Mouse (Mus musculus): ENCODE results near the gene Uroc1.

Gene Uroc1

DNA sequence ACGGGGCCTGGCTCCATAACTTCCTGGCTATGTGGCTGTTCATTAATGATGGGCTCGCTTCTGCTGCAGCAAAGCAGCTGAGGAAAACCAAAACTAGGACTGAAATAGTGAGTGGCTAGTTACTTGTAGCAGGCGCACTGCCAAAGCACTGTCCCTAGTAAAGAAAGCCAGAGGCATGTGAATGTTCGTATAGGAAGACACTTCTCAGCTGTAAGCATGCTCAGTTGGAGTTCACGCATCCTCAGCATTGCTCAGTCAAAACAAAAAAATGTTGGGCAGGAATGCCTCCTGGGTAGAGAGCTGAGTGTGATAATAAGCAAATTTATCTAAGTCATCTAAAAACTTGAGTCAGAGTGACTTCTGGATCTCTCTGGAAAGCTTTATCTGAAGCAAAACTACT, 25.1 kb downstream of the Uroc1 start:
- no peak for DNase-seq

DNA sequence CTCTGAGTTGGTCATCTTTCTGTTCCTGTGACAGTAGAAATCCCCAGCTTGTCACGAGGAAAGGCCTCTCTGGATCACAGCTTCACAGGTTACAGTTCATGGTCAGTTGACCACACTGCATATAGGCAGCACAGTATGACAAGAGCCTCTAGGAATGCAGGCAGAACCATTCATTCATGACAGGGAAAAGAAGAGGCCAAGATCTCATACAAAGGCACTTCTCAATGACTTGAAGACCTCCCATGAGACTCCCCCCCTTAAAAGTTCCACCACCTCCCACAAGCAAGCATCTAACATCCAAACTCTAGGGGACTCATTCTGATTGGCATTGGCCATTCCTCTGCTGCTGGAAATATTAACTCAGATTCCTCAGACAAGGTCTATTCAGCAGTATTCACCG, 26.4 kb downstream of the Uroc1 start:
- no peak for DNase-seq

- DNase-seq: peak; percentile 61 to 70
These were observed 27.1 kb downstream of the Uroc1 start for GRCm38 (mm10) chr6:90360024-90360781.

DNA sequence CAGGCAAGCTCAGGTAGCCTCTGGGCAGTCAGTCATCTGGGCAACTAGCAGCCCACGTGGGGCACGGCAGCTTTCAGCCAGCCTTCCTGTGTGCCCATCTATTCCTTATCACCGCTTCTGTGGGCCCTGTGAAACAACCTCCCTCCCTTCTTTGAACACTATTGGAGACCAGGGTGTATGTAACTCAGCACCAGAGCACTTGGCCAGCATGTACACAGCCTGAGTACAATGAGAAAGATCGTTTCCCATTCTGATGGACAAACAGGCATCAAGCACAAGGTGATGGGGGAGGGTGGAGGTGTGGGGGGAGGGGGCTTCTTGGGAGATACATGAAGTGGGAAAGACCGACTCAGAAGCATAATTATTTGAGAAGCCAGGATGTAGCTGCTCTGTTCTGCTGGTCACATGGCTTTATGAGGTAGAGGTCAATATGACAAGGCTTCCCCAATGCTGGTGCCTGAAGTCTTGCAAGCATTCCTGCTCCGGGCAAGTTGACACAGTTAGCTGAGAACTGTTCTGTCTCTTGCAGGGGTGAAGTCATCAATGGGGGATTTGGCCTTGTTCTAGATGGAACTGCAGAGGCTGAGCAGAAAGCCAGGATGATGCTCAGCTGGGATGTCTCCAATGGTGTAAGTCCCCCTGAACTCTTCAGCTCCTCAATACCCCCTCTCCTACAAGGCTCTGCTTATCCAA, 28.0 kb downstream of the Uroc1 start:
- DNase-seq: peak in 1 of 2 experiments; percentile 16

DNA sequence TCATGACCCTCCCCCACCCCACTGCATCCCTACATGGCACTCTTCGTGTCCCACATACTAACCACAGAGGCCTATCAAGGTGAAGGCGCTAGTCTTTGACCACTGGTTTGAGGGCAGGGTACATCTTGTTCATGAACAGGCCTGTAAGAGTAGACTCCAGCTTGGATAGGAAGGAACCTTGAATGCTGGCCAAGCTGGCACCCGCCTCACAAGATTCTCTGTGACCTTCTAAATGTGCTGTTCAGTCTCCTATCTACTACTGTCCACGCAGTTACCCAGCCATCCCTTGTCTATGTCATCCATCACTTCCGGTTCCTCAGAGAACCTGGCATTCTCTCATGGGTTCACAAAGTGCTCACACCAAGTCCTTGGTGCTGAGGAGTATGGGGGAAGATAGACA, 30.2 kb downstream of the Uroc1 start:
- DNase-seq: peak in 1 of 2 experiments; percentile 15

DNA sequence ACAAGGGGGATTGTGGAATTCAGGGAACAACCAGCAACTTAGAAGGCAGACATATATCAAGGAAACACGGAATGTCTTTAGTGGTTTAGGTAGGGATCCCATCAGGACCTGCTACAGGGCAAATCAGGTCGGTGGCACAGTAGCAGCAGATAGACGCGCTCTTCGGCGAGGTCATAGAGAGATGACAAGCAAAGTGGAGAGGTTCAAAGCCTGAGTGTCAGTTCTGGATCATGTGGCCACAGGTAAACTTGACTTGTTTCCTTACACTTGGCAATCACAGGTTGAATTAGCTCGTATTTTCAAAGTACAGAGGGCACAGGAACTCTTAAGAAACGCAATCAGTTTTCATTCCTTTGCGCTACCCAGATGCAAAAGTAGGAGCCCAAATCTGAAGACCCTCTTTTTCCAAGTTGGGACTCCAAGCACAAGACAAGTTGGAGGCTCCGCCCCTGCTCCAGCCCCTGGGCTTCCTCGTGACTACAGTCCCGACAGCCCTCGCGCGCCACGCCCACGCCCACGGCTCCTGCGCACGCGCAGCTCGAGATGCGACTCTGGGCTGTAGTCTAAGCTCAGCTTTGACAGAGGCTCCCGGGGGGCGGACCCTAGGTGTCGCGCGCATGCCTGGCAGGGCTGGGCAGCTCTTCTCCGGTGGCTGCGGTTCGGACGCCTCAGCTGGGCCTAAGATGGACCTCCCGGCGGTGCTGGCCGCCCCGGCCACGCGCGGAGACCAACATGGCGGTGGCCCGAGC, 36.1 kb downstream of the Uroc1 start, which contains the start of gene Zxdc:
Gene Zxdc, plus strand, starts transcription at position 517 of the 749 bp plus-strand sequence.
- DNase-seq: peak; percentile 99 to 100

DNA sequence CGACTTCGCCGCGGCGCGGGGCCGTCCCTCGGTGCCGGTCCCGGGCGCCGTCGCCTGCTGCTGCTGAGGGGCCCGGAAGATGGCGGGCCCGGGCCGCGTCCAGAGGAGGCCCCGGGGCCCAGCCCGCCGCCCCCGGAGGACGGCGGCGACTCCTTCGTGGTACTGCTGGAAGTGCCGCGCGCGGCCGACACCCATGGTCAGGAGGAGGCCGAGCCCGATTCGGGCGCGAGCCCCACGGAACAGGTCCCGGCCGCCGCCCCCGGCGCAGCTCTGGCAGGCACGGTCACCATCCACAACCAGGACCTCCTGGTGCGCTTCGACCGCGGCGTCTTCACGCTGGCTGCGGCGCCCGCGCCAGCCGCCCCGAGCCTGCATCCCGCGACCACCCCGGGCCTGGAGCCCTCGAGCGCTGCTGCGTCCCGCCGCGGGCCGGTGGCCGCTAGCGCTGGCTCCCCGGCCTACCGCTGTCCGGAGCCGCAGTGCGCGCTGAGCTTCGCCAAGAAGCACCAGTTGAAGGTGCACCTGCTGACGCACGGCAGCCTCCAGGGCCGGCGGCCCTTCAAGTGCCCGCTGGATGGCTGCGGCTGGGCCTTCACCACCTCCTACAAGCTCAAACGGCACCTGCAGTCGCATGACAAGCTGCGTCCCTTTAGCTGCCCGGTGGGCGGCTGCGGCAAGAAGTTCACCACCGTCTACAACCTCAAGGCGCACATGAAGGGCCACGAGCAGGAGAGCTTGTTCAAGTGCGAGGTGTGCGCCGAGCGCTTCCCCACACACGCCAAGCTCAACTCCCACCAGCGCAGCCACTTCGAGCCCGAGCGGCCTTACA, 36.9 kb downstream of the Uroc1 start:
- DNase-seq: peak; percentile 69 to 72

- peak in 1 of 2 experiments; percentile 25 for DNase-seq
These were observed 41.6 kb downstream of the Uroc1 start for GRCm38 (mm10) chr6:90374647-90375046.

GRCm38 (mm10) chr6:90377708-90378107, 44.6 kb downstream of the Uroc1 start:
- DNase-seq: no peak

GRCm38 (mm10) chr6:90381465-90381864, 48.4 kb downstream of the Uroc1 start:
- DNase-seq: no peak

DNA sequence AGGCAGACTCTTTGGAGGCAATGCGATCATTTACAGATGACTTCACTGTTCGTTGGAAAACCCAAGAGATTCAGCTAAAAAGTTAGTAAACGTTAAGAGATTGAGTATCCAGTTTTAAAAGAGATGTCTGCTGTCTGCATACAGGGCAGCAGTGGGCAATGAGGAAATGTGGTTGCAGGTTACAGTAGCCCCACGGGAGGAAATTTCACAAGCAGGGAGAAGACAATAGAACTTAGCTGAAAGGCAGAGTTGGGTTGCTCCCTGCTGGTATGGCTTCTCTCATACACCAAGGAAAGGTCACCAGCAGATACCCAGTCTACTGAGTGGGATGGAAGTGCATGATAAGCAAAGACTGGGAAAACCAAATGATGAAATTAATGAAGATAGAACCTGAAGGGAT, 57.5 kb downstream of the Uroc1 start:
- no peak for DNase-seq

DNA sequence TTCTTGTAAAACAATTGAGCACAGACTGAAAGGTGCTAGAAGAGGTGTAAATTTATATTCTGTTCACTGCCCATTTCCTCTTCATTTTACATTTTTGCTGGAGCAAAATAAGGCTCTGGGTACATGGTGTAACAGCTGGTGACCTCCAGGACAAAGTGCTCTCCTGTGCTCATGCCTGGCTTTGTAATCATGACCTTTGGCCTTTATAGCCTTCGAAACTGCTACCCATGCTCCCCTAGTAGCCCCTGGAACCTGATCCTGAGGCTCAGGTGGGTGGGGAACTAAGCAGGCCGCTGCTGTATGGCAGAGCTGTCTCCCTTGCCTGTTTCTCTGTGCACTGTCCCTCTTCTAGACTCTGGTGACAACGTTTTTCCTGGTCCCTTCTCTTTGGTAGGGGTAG, 60.9 kb downstream of the Uroc1 start:
- no peak for DNase-seq

DNA sequence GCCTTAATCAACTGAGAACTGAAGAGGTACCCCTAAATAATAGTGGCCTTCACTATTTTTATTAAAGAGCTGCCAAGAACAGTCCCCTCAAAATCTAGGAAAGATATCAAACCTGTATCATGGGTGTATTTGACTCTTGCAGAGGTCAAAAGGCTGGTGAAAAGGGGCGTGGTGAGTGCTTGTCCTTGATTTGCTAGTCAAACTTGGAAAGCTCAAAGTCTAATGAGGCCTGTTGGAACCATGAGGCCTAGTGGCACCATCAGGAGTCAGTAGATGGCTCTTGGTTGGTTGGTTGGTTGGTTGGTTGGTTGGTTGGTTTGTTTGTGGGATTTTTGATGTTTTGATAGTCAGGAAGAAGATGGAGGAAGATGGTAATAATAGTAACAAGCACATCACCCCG, 62.7 kb downstream of the Uroc1 start:
- DNase-seq: no peak

DNA sequence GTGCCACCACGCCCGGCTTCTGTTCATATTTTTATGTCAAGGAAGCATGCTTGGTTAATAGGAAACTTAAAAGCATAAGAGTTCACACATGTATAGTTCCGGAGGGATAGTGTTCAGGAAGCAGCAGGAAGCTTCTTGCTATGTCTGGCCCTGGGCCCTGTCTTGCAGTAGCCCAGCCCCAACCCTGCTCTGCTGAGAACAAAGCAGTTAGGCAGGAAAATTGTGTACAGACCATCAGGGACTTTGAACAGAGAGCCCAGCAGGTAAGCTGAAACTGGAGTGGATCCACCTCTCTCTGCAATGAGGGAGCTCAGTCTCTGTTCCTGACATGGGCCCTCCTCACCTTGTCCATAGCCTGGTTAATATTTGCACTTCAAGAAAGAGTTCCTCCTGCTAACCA, 64.2 kb downstream of the Uroc1 start:
- DNase-seq: no peak

- DNase-seq: no peak
These were observed 75.5 kb downstream of the Uroc1 start for GRCm38 (mm10) chr6:90408632-90409031.

- no peak for DNase-seq
These were observed 77.9 kb downstream of the Uroc1 start for GRCm38 (mm10) chr6:90410972-90411371.

DNA sequence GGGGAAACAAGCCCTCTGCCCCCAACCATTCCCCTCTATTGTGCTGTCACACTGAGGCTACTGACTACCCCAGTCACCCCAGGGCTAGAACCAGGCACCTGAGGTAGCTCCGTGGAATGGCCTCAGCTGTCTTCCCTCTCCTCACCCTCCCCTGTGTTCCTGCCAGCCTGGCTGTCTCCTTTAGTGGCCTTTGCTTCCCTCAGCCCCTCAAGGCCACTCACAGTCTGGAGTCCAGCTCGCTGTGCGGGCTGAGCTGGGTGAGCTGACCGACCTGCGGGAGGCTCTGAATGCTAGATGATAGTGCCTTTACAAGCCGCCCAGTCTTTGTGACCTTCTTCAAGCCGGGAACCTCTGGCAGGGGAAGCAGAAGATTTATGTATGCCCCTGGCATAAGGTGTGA, 78.8 kb downstream of the Uroc1 start:
- DNase-seq: no peak
